Mouse (Mus musculus) erythroblast, embryonic 14.5 days (primary cell): ENCODE measurements at regions not wholly inside any gene's neighbourhood (a gene's known extent, or its start where the extent isn't known, plus 50 kb on each side); places are given as distances from the start of the nearest gene placed in this dataset.

Experiments used
- GATA1 ChIP-seq: IDR thresholded peaks from 2 replicates; pipeline ENCODE4 v1.6.1; 2012; ENCODE audit warnings: low read length, inconsistent platforms, mixed read lengths
- TAL1 ChIP-seq: IDR thresholded peaks from 3 replicates; pipeline ENCODE4 v1.6.1; 2012; ENCODE audit warnings: low read length, inconsistent platforms, mixed read lengths

DNA sequence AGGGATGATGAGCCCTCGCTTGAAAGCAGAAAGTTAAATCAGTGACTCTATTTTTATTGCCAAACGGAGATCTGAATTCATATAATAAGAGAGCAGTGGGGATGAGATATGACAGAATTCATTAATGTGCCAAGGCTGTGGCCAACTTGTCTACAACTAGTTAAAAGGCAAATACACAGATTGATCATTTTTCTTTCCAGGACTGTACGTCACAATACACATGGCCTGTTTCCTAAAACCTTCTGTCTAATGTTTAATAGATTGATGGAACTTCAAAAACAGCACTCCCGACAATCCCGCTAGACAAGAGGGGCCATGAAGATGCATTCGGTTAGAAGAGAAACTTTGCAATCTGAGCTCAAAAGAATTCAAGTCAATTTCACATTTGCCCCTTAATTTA, 241.4 kb downstream of the Hsfy2 start:
- TF ChIP-seq GATA1 (no peak), TAL1 (no peak)
